In genomic region chr17:80846996-80847810, GRCm38 (mm10) we compare ENCODE assay signal across 8 mouse cellular contexts.
DNase-seq lines count a peak whose midpoint lies in the region; ATAC-seq and TF ChIP-seq lines count a peak whose summit lies in the region.

No protein-coding gene starts in this region.

- H3K27ac ChIP-seq in heart, adult 2 months, result no peak overlapping the region
- peak overlapping the region; percentile 57 for H3K27ac ChIP-seq in forebrain, embryonic 13.5 days
- H3K27ac ChIP-seq in intestine, embryonic 14.5 days (ENCODE audit: low read depth), result no peak overlapping the region
- no peak overlapping the region for H3K27ac ChIP-seq in liver, embryonic 11.5 days (ENCODE audit: low read depth, low read length)

- no peaks in the 10 kb centered on the region for H3K79me2 ChIP-seq in heart, adult 2 months (replicated peaks; ENCODE audit: control insufficient read depth, insufficient read depth, low read length)

- H3K36me3 ChIP-seq in heart, adult 2 months (ENCODE audit: control insufficient read depth, insufficient read depth, low read length), result no peaks in the 10 kb centered on the region
- no peaks in the 10 kb centered on the region for H3K36me3 ChIP-seq in forebrain, embryonic 13.5 days (ENCODE audit: poor library complexity, severe bottlenecking)
- no peaks in the 10 kb centered on the region for H3K36me3 ChIP-seq in intestine, embryonic 14.5 days (ENCODE audit: control insufficient read depth, insufficient read depth, low read length)
- no peaks in the 10 kb centered on the region for H3K36me3 ChIP-seq in liver, embryonic 11.5 days (ENCODE audit: control insufficient read depth, insufficient read depth, low read length)

- no peaks in the 10 kb centered on the region for H3K27me3 ChIP-seq in heart, adult 2 months (ENCODE audit: control insufficient read depth, insufficient read depth, low read length)
- no peaks in the 10 kb centered on the region for H3K27me3 ChIP-seq in forebrain, embryonic 13.5 days
- H3K27me3 ChIP-seq in intestine, embryonic 14.5 days (replicated peaks; ENCODE audit: control insufficient read depth, insufficient read depth, low read length), result no peaks in the 10 kb centered on the region
- no peaks in the 10 kb centered on the region for H3K27me3 ChIP-seq in liver, embryonic 11.5 days (replicated peaks; ENCODE audit: control insufficient read depth, insufficient read depth, low read length)

- ATAC-seq in forebrain, embryonic 13.5 days, result peak; percentile 91
- no peak; the same call in 1 of the 2 replicates for ATAC-seq in intestine, embryonic 14.5 days (replicated peaks; ENCODE audit: low FRiP score, low TSS enrichment, low read depth)
- ATAC-seq in liver, embryonic 11.5 days (replicated peaks; ENCODE audit: low FRiP score), result no peak

- TF ChIP-seq CTCF in heart, adult 2 months (IDR thresholded peaks at IDR 0.05), result peak; percentile 28; the same call in 1 of the 2 replicates

- peak overlapping the region; percentile 16; the same call in 1 of the 2 replicates for H3K4me3 ChIP-seq in heart, adult 2 months
- no peak overlapping the region; the same call in 1 of the 2 replicates for H3K4me3 ChIP-seq in forebrain, embryonic 13.5 days
- H3K4me3 ChIP-seq in intestine, embryonic 14.5 days (ENCODE audit: low read depth, low read length), result no peak overlapping the region
- no peak overlapping the region for H3K4me3 ChIP-seq in liver, embryonic 11.5 days (ENCODE audit: low read depth, low read length)

- H3K4me2 ChIP-seq in forebrain, embryonic 13.5 days, result peak overlapping the region; percentile 35
- H3K4me2 ChIP-seq in intestine, embryonic 14.5 days (ENCODE audit: low read length), result 0 out of 2 replicates have a peak overlapping the region, but pooled peaks have one; percentile 11
- H3K4me2 ChIP-seq in liver, embryonic 11.5 days, result no peak overlapping the region

- intact Hi-C loops in heart, adult 2 months (cut with DNase I), result no loop called here

- no peak for TF ChIP-seq POLR2A in heart, adult 2 months (IDR thresholded peaks at IDR 0.05; ENCODE audit: insufficient read depth, low read depth, low read length)

- WGBS in heart, adult 2 months, result 52% methylated on average over 23 of the region's 23 CpGs
- WGBS in forebrain, embryonic 13.5 days, result 44% methylated on average over 23 of the region's 23 CpGs
- WGBS in intestine, embryonic 14.5 days, result 68% methylated on average over 23 of the region's 23 CpGs
- WGBS in liver, embryonic 11.5 days, result 59% methylated on average over 23 of the region's 23 CpGs

- no peaks in the 10 kb centered on the region for H3K9me3 ChIP-seq in forebrain, embryonic 13.5 days (replicated peaks)
- H3K9me3 ChIP-seq in intestine, embryonic 14.5 days (ENCODE audit: control insufficient read depth, low read length), result no peaks in the 10 kb centered on the region
- H3K9me3 ChIP-seq in liver, embryonic 11.5 days (ENCODE audit: control insufficient read depth, low read length), result no peaks in the 10 kb centered on the region

- no peaks in the 10 kb centered on the region; the same call in 1 of the 2 replicates for H3K4me1 ChIP-seq in heart, adult 2 months (ENCODE audit: control insufficient read depth, insufficient read depth, low read length)
- H3K4me1 ChIP-seq in forebrain, embryonic 13.5 days, result peaks cover 14% of the 10 kb centered on the region
- H3K4me1 ChIP-seq in intestine, embryonic 14.5 days (replicated peaks; ENCODE audit: control insufficient read depth, insufficient read depth, low read length), result no peaks in the 10 kb centered on the region
- no peaks in the 10 kb centered on the region for H3K4me1 ChIP-seq in liver, embryonic 11.5 days (replicated peaks; ENCODE audit: control insufficient read depth, insufficient read depth, low read length)

- peak; percentile 16 to 28 for DNase-seq in heart, adult 2 months
- DNase-seq in heart, adult 11 months, result no peak
- peak; percentile 20 for DNase-seq in ZHBTc4 (ENCODE audit: low read depth, low spot score)
- DNase-seq in intestine, embryonic 14.5 days (ENCODE audit: low spot score), result no peak
- DNase-seq in retina, embryonic 14.5 days (ENCODE audit: low spot score), result peak; percentile 78
- no peak for DNase-seq in liver, embryonic 11.5 days (ENCODE audit: low spot score)
- no peak for DNase-seq in urinary bladder, postnatal 14 days (ENCODE audit: low spot score)

- no peak overlapping the region for H3K9ac ChIP-seq in heart, adult 2 months (ENCODE audit: low read depth, low read length)
- H3K9ac ChIP-seq in forebrain, embryonic 13.5 days, result no peak overlapping the region
- H3K9ac ChIP-seq in intestine, embryonic 14.5 days (ENCODE audit: low read length), result no peak overlapping the region
- H3K9ac ChIP-seq in liver, embryonic 11.5 days (ENCODE audit: low read depth, low read length), result no peak overlapping the region

- no peak for TF ChIP-seq EP300 in heart, adult 2 months (IDR thresholded peaks at IDR 0.05; ENCODE audit: insufficient read depth, low read depth, low read length)

Comparison
In these comparisons a context has a peak if more than half of its experiments do, and no peak if none do; other contexts are left out.
1. DNase-seq: peak in heart, adult 2 months (2 of 2), ZHBTc4 (single experiment) and retina, embryonic 14.5 days (single experiment); none in heart, adult 11 months (single experiment), intestine, embryonic 14.5 days (single experiment), liver, embryonic 11.5 days (single experiment) and urinary bladder, postnatal 14 days (single experiment).